Mouse (Mus musculus) hematopoietic stem cell, adult 5-6 weeks (primary cell): ENCODE measurements around the gene Arap2. TPM values are rescaled to one million over a fixed set of nuclear protein-coding genes. Genes with fewer than 3 reads are reported as not detected.

Experiments used
- ATAC-seq, 2 experiments: fragments of 125-278 bp in 1 of 2; replicated peaks in 1 of 2; 2 replicates each; pipeline ENCODE4 v1.8.0; 2016 to 2017; ENCODE audit warnings: inconsistent platforms in 2 of 2, mild to moderate bottlenecking in 2 of 2, moderate number of reproducible peaks in 2 of 2, low read depth in 1 of 2, moderate TSS enrichment in 1 of 2; ENCODE audit not compliant: low FRiP score in 2 of 2, poor library complexity in 2 of 2, severe bottlenecking in 2 of 2, insufficient read depth in 1 of 2, low TSS enrichment in 1 of 2
- total RNA-seq: library from RNA; stranded (forward); fragments of 172-1452, 232-1000 nt; gene quantifications from 2 replicates; pipeline ENCODE4 v1.2.3, GENCODE M21; 2017

Arap2 gene
- 34.0 and 36.3 TPM in 2 replicates for total RNA-seq

GRCm38 (mm10) chr5:62765784-62766701 lies at the start of gene Arap2:
Gene Arap2 (minus strand): TSS chr5:62766159.
- ATAC-seq, result peak; percentile 35 to 44

DNA sequence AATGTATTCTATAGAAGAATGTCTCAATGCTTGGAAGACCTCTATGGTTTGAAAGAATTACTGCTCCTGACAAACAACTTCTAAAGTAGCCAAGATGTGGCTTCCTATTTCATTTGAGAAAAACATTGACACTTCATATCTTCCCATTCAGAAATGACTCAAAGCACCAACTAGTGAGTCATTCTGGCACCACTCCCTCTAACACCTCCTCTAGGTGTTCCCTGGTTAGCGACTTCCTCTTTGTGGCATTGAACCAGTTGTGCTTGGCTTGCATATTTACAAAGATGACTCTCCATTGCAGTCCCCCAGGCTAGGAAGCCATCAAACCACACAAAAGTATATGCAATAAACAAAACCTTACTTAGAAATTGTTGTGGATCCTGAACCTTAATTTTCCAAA lies 49.8 kb upstream of the Arap2 start:
- peak; percentile 95 to 96 for ATAC-seq

DNA sequence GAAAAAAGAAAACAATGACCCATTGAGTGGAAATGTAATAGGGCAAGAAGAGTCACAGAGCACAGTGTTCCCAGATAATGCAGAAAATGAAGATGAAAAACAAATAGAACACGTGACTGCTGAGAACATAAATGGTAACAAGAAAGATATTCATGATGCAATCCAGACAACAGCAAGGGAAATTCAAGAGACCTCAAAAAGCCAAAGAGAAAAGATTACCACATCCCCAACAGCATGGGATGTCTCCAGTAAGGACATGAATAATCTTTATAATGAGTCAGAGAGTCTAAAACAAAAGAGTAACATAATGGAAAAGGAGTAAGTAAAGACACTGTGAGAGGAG lies 48.1 kb upstream of the Arap2 start:
- ATAC-seq, result no peak

DNA sequence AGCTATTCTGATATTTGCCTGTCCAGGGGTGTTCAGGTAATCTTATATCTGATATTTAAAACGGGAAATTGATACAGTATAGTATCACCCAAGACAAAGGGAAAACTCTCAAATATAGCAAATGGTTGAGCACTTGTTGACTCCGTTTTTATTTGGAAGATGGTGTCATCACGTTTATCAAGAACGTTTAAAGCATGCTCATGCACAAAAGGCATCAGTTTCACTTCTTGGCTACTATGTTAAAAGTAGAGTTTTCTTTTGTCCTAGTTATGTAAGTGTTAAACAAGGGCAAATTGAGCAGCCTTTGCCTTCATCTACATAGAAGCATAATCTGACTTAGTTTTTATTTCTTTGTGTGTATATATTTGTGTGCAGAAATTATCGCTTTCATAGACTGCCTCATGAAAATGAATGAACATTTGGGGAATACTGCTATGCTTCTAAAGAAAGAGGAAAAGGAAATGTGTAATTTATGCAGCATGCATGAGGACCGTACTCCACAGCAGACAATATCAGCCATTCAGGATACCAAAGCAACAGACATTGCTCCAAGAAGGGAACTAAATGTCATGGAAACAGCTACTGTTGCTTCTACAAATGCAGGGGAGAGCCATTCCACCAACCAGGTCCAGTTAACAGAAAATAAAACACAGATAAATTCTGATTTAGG lies 47.6 kb upstream of the Arap2 start, which contains the start of gene Dthd1:
Gene Dthd1, plus strand, starts transcription at position 422 of the 670 bp plus-strand sequence.
- no peak for ATAC-seq

DNA sequence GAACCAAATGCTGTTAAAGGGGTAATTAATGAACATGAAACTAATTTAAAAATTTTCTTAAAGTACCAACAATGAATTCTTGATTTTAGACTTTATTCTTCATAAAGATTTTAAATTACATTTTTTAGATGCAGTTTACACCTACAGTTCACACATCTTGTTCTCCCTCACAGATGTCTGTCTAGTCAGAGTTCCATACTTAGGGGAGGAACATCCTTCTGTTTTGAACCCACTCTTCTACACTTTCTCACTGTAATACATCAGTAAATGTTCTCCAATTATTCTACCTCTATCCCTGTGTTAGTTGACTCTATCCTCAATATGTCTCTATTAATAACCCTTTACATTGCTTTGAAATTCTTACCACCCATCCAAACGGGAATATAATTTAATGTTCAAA lies 26.8 kb upstream of the Arap2 start:
- no peak for ATAC-seq

GRCm38 (mm10) chr5:62790921-62791564 lies 25.1 kb upstream of the Arap2 start:
- ATAC-seq, result no peak

DNA sequence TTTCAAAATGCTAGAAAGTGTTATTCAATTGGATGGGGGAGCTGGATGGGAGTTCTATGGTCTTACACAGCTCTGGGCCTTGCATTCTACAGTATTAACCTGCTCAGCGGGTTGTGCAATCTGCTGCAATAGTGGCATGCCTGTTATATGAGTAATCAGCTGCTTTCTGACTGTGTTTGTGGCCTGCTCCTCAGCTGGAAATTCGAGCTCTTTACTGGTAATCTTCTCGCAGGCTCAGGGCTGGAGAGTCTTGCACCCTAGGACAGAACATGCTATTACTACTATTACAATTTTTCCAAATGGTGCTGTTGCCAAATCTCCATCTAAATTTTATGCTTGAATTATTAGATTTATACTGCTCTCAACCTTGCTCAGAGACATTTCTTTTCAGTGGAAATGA lies 20.9 kb upstream of the Arap2 start:
- no peak for ATAC-seq

DNA sequence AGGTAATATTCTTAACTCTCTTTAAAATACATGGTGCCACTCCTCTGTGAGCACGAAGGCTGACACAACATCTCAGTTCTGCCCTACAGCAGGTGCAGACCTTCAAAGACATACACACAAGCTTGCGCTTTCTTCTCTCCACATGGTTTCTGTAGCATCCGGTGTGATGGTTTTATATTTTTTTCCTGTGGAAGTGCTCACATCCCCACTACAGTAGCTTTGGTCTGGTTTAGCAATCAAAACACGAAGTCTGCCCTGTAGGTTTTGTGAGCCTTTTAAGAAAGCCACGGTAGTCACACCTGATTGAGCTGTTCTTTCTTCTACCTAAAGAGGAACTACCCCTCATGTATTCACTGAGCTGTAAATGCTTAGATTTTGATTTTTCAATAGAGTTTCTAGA lies 12.7 kb upstream of the Arap2 start:
- ATAC-seq, result peak in 1 of 2 experiments; percentile 17; a peak in 1 of 4 replicates

- ATAC-seq, result no peak
Measured at GRCm38 (mm10) chr5:62777804-62778203, 11.8 kb upstream of the Arap2 start.

DNA sequence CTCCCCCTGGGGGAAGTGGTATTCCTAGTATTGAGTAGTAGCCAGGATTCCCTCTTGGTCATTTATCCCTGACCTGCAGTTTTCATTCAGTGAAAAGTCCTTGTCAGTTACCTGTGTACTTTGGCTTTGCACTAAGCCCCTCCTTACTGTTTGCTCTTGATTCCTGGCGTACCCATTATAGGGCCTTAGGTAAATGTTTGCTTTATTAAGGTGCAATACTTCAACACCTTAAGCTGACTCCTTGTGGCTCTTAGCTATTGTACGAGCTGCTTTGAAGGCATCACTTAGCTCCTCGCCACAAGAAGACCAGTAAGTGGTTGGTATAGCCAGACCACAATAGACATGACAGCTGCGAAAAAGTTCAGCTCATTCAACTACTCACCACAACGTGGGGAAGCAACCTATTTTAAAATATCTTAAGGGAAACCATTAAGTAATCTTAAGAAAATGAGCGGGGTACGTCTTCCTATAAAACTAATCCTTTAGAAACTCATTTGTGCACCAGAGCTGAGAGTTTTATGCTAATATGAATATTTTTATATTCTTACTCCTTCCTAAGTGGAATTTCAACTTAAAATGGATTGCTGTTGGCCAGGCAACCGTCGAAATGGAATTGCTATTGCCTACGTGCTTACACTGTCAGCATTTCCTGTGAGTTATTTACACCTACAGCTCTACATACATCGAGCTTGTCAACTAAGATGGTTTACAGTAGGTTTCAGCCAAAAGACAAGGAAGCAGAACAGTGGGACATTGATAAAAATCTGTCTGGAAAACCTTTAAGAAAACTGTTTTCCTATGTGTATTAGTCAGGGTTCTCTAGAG lies 6.0 kb upstream of the Arap2 start:
- ATAC-seq, result peak; percentile 66 to 91; a peak in 3 of 4 replicates

DNA sequence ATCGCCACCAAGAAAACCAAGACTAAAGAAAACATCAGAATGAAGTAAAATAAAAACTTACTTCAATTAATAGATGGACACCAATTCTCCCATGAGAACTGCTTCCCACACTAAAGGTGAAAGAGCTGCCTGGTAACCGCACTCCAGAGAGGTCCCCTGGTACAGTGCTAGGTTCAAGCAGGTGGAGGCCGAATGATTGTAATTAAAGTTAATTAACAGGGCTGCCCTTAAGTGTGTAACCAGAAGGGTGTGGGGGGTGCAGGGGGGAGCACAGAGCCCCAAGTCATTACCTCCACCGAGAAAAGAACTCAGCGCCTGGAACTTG lies 538 bp downstream of the Arap2 start:
- ATAC-seq, result 0 out of 4 replicates have a peak, but pooled peaks of 1 of the 2 experiments have one; percentile 3

GRCm38 (mm10) chr5:62764161-62764560 lies 1.8 kb downstream of the Arap2 start:
- 0 out of 4 replicates have a peak, but pooled peaks of 1 of the 2 experiments have one; percentile 18 for ATAC-seq

GRCm38 (mm10) chr5:62763046-62763445 lies 2.9 kb downstream of the Arap2 start:
- ATAC-seq, result no peak

DNA sequence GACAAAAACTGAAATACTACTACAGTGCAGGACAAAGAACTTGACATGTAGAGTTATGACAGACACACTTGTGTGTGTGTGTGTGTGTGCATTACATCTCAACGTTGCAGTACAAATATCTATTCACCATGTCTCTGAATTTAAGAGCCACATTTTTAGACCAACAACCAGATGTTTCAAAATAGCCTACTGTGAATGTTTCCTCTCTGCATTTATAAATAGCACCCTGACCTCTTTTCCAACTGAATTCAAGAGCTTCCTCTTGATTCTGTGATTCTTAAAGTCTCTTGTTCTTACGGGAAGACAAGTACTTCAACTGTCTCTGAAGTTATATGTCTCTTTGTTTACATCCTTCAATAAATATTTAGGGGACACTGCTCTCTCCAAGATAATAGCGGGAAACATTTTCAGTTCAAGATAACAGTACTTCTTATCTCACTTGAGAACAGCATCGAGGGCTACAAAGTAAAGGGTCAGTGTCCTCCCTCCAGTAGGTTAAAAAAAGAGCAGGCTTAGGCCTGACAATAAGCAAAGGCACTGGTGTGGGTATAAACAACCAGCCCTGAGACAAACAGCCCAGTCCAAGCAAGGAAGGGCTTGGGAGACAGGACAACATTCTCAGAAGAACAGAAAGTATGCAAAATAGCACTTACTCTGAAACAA lies 3.5 kb downstream of the Arap2 start:
- no peak for ATAC-seq

GRCm38 (mm10) chr5:62760791-62761504 lies 5.0 kb downstream of the Arap2 start:
- ATAC-seq, result no peak

DNA sequence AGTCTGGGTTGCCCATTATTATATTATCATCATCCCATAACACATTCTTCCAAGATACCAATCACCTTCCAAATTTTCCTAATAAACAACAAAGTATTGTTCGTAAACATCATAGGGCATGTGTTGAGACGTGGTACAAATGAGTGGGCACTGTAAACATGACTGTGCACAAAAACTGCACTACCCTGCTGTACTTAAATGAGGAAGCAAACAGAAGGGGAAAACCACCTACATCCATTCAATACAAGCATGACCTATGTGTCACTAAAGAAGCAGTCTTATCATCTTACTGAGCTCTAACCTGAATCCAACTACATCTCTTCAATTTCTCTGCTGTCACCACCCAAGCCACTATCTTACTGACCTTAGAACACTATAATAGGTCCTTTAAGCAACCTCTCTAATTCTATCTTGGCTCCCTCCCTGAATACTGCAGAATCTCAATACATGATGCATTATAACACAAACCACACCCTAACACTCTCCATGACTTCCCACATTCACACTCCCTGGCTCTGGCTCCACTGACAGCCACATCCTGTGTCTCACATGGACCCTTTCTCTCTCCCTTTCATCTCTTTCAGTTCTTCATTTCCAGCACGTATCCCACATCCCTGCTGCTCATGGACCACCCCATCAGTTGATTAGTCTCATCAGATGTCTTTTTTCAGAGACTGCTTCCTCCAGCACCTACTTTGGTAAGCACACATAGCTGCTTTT lies 10.0 kb downstream of the Arap2 start:
- ATAC-seq, result peak; percentile 86 to 92
